Mouse (Mus musculus) kidney, adult 2 months (tissue): ENCODE measurements around the gene Rasgrp3. TPM values are rescaled to one million over a fixed set of nuclear protein-coding genes. Genes with fewer than 3 reads are reported as not detected.

ENCODE experiments used
- DNase-seq: peaks from one replicate; pipeline ENCODE4 v3.0.0; 2021
- H3K27ac ChIP-seq: fragments of 200-500 bp; 2 replicates; pipeline ENCODE4 v1.5.1; 2012; ENCODE audit warnings: low read depth, low read length, control low read depth, inconsistent platforms; ENCODE audit not compliant: insufficient read depth
- H3K27me3 ChIP-seq: fragments of 200-500 bp; replicated peaks from 2 replicates; pipeline ENCODE4 v1.6.1; 2012; ENCODE audit warnings: mild to moderate bottlenecking, moderate library complexity, low read length, inconsistent platforms; ENCODE audit not compliant: control insufficient read depth, insufficient read depth
- H3K36me3 ChIP-seq: fragments of 200-500 bp; 2 replicates; pipeline ENCODE4 v1.6.1; 2012; ENCODE audit warnings: mild to moderate bottlenecking, moderate library complexity, low read length, inconsistent platforms; ENCODE audit not compliant: control insufficient read depth, insufficient read depth
- H3K4me1 ChIP-seq: fragments of 200-500 bp; 2 replicates; pipeline ENCODE4 v1.6.1; 2011; ENCODE audit warnings: low read length; ENCODE audit not compliant: control insufficient read depth, insufficient read depth
- H3K4me3 ChIP-seq: fragments of 200-500 bp; 2 replicates; pipeline ENCODE4 v1.5.1; 2011; ENCODE audit warnings: mild to moderate bottlenecking, low read depth, low read length, control low read depth; ENCODE audit not compliant: insufficient read depth
- CTCF ChIP-seq: fragments of 200-500 bp; conservative IDR thresholded peaks from 2 replicates; pipeline ENCODE4 v1.5.1; 2011; ENCODE audit warnings: low read depth, mild to moderate bottlenecking, control low read depth, low read length, moderate library complexity, mixed read lengths; ENCODE audit not compliant: insufficient read depth, insufficient read length
- POLR2A ChIP-seq: fragments of 200-500 bp; IDR thresholded peaks from one replicate; pipeline ENCODE4 v1.6.1; 2011; ENCODE audit warnings: low read depth, low read length, control low read depth
- WGBS: fragments of 180-500 bp; shearing (Covaris S2); methylation state at CpG from one replicate; pipeline ENCODE4 v1.1.7; 2018; 5-methylcytosine and 5-hydroxymethylcytosine counted together
- polyA plus RNA-seq: library from polyadenylated mRNA; depleted of rRNA; stranded (reverse); fragments of >200 nt; gene quantifications from 2 replicates; pipeline ENCODE4 v1.2.3, GENCODE M21; 2012

Gene Rasgrp3
- polyA plus RNA-seq, 1 experiment, result 9.2 TPM

- TF ChIP-seq POLR2A (no peak), CTCF (0 out of 2 replicates have a peak, but pooled peaks have one; percentile 6)
- Histone ChIP-seq H3K36me3 (no peaks in the 10 kb centered on the region), H3K4me3 (no peak overlapping the region), H3K27me3 (no peaks in the 10 kb centered on the region), H3K27ac (no peak overlapping the region), H3K4me1 (no peaks in the 10 kb centered on the region)
- WGBS, result 96% methylated on average over 14 of the region's 14 CpGs
- no peak for DNase-seq
These were observed 93.7 kb downstream of the Rasgrp3 start for GRCm38 (mm10) chr17:75529222-75529935.

GRCm38 (mm10) chr17:75532469-75532986, 96.8 kb downstream of the Rasgrp3 start:
- DNase-seq, result no peak
- 57% methylated on average over 6 of the region's 6 CpGs for WGBS

DNA sequence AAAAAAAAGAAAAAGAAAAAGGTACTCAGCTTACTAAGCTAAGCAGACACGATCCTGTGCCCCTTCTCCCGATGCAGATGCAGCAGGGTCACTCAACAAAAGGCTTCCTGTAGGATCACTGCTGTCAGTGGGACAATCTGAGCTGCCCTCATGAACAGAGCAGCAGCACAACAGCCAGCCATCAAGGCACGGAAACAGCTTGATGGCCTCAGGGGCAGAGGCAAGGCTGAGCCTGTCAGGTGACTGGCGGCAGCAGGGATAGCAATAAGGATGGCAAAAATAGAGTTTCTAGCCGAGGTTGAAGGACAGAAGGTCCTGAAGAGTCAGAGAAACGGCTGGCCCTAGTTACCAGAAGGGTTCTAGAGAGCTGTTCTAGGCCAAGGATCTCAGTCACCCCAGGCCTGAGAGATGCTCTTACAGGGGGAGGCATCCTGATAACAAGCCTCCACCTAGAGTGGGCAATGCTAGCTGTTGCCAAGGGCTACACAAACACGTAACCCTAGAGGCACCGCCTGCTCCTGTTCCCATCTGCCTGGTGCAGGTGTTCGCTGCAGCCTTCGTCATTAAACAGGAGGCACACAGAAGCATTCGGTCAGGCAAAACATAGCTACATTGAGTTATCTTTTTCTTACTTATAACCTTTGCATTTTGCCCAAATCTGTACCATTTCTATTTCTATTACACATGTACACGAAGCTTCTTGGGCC, 98.8 kb downstream of the Rasgrp3 start:
- WGBS, result 62% methylated on average over 12 of the region's 12 CpGs
- no peaks in the 10 kb centered on the region for H3K27me3 ChIP-seq
- H3K36me3 ChIP-seq, result no peaks in the 10 kb centered on the region
- H3K4me1 ChIP-seq, result no peaks in the 10 kb centered on the region
- DNase-seq, result peak; percentile 19
- no peak for TF ChIP-seq CTCF
- no peak for TF ChIP-seq POLR2A
- no peak overlapping the region for H3K27ac ChIP-seq
- no peak overlapping the region for H3K4me3 ChIP-seq

More at GRCm38 (mm10) chr17:75532469-75532986, 96.8 kb downstream of the Rasgrp3 start:
- Histone ChIP-seq H3K4me3 (no peak overlapping the region), H3K27me3 (no peaks in the 10 kb centered on the region), H3K36me3 (no peaks in the 10 kb centered on the region), H3K4me1 (no peaks in the 10 kb centered on the region), H3K27ac (no peak overlapping the region)
- TF ChIP-seq POLR2A (no peak), CTCF (no peak)

- no peaks in the 10 kb centered on the region for H3K27me3 ChIP-seq
- TF ChIP-seq CTCF, result no peak
- TF ChIP-seq POLR2A, result no peak
These were observed 99.9 kb downstream of the Rasgrp3 start for GRCm38 (mm10) chr17:75535612-75536011.

DNA sequence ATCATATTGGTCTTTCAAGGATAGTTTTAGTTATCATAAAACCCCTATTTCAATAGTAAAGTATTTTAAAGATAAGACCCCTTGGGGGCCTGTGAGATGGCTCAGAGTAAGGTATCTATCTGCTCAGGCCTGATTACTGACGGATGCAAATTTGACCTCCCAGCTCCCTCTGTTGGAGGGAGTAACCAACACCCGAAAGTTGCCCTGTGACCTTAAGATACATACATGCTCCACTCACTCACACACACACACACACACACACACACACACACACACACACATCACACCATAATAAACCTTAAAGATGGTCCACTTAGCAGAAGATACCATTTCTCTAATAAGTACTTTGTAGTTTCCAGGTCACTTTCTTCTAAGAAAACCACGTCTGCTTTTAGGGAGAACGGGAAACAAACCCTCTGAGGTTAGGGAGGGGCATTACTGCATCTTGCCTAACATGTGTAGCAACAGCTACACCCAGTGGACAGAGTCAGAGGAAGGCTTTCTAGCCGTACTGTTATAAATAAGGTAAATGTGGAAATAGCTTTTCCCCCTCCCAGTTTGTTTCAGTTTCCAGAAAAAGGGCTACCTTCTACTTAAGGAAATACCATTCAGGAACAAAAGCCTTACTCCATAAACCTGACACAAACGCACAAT, 100.8 kb downstream of the Rasgrp3 start:
- Histone ChIP-seq H3K27me3 (no peaks in the 10 kb centered on the region), H3K4me3 (no peak overlapping the region), H3K27ac (no peak overlapping the region), H3K4me1 (no peaks in the 10 kb centered on the region), H3K36me3 (no peaks in the 10 kb centered on the region)
- TF ChIP-seq CTCF, result peak; percentile 53
- TF ChIP-seq POLR2A, result no peak
- 30% methylated on average over 6 of the region's 6 CpGs for WGBS
- peak; percentile 47 for DNase-seq

More at GRCm38 (mm10) chr17:75535612-75536011, 99.9 kb downstream of the Rasgrp3 start:
- DNase-seq, result no peak
- WGBS, result 91% methylated on average over 4 of the region's 4 CpGs
- H3K27ac ChIP-seq, result no peak overlapping the region
- H3K4me3 ChIP-seq, result no peak overlapping the region
- H3K4me1 ChIP-seq, result no peaks in the 10 kb centered on the region
- H3K36me3 ChIP-seq, result no peaks in the 10 kb centered on the region

DNA sequence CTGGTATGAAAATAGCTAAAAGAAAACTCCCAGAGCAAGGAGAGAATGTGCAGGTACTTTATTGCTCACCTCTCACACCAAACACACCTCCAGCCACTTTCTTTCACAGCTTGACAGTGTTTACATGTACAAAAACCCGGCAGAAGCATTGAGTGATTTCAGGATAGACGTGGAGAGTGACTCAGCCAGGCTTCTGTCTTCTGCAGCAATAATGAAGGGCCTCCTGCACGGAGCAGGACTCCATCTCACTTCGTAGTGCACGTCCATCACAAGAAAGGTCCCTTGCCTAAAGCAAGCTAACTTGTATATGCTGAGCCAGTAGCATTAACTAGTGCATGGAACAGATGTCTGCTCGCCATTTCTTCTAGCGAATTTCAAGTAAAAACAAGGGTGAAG, 101.4 kb downstream of the Rasgrp3 start:
- TF ChIP-seq CTCF (no peak), POLR2A (no peak)
- no peaks in the 10 kb centered on the region for H3K36me3 ChIP-seq
- WGBS, result 84% methylated on average over 7 of the region's 7 CpGs
- no peaks in the 10 kb centered on the region for H3K4me1 ChIP-seq
- H3K4me3 ChIP-seq, result no peak overlapping the region
- no peak overlapping the region for H3K27ac ChIP-seq
- no peak for DNase-seq
- no peaks in the 10 kb centered on the region for H3K27me3 ChIP-seq

GRCm38 (mm10) chr17:75538431-75538830, 102.7 kb downstream of the Rasgrp3 start:
- Histone ChIP-seq H3K27me3 (no peaks in the 10 kb centered on the region), H3K4me3 (no peak overlapping the region), H3K27ac (no peak overlapping the region), H3K4me1 (no peaks in the 10 kb centered on the region), H3K36me3 (no peaks in the 10 kb centered on the region)
- TF ChIP-seq CTCF (no peak), POLR2A (no peak)
- DNase-seq, result no peak
- 90% methylated on average over 12 of the region's 12 CpGs for WGBS
